Mouse (Mus musculus): ENCODE measurements around the gene Tpst2. TPM values are rescaled to one million over a fixed set of nuclear protein-coding genes. Genes with fewer than 3 reads are reported as not detected.

Tpst2 gene
- polyA plus RNA-seq, 1 experiment from 2014 or later = 35.6 TPM

DNA sequence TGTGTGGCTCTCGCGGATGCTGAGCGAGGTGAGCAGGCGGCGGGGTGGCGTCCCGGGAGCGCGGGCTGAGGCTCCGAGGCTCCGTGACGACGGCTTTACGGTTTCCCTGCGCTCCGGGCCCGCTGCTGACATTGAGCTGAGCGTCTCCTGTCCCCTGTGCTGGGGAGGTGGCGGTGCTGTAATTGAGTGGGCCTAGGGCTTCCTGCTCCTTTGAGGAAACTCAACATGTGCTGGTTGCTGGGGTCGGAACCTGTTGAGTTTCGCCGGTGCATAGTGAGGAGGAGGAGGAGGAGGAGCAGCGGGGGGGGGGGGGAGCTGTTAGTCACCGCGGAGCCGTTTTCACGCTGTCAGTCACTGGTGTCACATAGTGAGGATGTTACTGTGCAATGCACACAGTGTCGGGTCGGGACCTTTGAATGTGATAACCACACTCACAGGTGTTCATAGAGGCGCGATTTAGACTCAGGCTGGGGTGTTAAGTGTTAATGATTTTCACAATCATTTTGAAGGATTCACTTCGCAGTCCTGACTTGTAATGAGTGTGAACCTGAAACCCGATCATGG is 50.0 kb downstream of the Tpst2 start:
- 1% methylated on average over 32 of the region's 33 CpGs for WGBS
- peak overlapping the region; percentile 85; the same call in 1 of the 2 replicates for H3K27ac ChIP-seq (ENCODE audit: low read depth, low read length)
- peak overlapping the region; percentile 99 for H3K4me3 ChIP-seq (ENCODE audit: low read length)
- H3K4me1 ChIP-seq (ENCODE audit: control insufficient read depth, insufficient read depth, low read depth, low read length) = peaks cover 15% of the 10 kb centered on the region
- H3K4me2 ChIP-seq (ENCODE audit: low read length) = peak overlapping the region; percentile 84
- H3K9ac ChIP-seq (ENCODE audit: low read depth, low read length) = peak overlapping the region; percentile 85
- no peaks in the 10 kb centered on the region for H3K9me3 ChIP-seq (ENCODE audit: control insufficient read depth, low read length)
- ATAC-seq = peak; percentile 77
- H3K36me3 ChIP-seq (ENCODE audit: control insufficient read depth, insufficient read depth, low read length) = peaks cover 27% of the 10 kb centered on the region
- no peaks in the 10 kb centered on the region for H3K27me3 ChIP-seq (replicated peaks; ENCODE audit: control insufficient read depth, insufficient read depth, low read length)

DNA sequence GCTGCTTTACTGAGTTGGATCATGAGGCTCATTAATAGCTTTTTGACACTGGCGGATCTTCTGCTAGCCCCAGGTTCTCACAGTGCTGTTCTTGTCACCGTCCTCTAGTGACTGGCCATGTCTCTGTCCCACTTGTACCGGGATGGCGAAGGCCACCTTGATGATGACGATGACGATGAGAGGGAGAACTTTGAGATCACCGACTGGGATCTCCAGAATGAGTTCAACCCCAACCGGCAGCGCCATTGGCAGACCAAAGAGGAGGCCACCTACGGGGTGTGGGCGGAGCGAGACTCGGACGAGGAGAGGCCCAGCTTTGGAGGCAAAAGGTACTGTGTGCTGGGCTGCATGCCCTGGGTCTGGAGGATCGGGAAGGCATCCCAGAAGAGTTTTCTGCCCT is 51.4 kb downstream of the Tpst2 start:
- Histone ChIP-seq H3K9me3 (ENCODE audit: control insufficient read depth, low read length) (no peaks in the 10 kb centered on the region), H3K36me3 (ENCODE audit: control insufficient read depth, insufficient read depth, low read length) (peaks cover 39% of the 10 kb centered on the region), H3K27me3 (replicated peaks; ENCODE audit: control insufficient read depth, insufficient read depth, low read length) (no peaks in the 10 kb centered on the region), H3K4me2 (ENCODE audit: low read length) (no peak overlapping the region), H3K9ac (ENCODE audit: low read depth, low read length) (no peak overlapping the region), H3K4me1 (ENCODE audit: control insufficient read depth, insufficient read depth, low read depth, low read length) (peaks cover 15% of the 10 kb centered on the region), H3K4me3 (ENCODE audit: low read length) (no peak overlapping the region), H3K27ac (ENCODE audit: low read depth, low read length) (no peak overlapping the region)
- WGBS = 92% methylated on average over 15 of the region's 15 CpGs
- no peak for ATAC-seq

DNA sequence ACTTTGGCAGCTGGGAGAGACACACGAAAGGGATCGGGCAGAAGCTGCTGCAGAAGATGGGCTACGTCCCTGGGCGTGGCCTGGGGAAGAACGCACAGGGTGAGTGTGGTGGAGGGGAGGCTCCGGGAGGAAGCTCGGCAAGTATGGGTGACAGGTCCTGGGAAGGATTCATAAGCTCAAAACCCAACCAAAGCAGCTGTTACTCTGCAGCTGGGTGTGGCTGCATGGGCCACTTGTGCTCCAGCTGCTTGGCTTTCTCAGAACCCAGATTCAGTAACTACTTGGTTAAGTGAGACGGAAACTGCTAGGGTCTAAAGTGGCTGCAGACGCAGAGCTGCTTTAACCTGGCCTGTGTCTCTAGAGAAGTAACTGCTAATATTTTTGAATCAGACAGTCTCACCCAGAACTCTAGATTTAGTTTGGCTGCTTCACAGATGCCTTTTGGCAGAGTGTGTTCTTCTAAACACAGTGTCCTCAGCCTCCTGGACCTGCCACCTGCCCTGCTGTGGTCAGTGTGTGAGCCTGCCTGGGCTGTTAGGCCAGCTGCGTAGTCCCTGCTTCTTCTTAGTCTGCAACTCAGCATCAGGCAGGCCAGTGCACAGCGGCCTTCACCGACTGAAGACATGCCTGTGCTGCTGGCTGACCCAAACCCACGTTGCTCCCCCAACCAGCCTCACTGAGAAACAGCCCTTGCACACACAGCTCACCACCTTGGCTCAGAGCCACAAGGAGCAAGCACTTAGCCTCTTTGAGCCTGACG is 53.5 kb downstream of the Tpst2 start:
- WGBS = 94% methylated on average over 14 of the region's 14 CpGs

DNA sequence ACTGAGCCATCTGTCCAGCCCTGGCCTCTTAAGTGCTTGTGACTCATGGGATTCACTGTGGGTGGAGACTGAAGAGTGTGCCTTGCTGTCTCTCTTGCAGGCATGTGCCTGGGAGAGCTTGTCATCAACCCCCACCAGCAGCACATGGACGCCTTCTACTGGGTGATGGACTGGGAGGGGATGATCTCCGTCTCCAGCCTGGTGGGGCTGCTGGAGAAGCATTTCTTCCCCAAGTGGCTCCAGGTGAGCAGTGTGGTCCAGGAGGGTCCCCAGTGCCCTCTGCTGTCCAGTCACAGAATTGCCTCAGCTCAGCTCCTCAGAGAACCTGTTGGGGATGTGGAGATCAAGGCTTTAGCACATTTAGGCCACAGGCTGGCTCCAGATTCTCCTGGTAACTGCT is 59.0 kb downstream of the Tpst2 start:
- Histone ChIP-seq H3K36me3 (ENCODE audit: control insufficient read depth, insufficient read depth, low read length) (peaks cover 74% of the 10 kb centered on the region), H3K27me3 (replicated peaks; ENCODE audit: control insufficient read depth, insufficient read depth, low read length) (no peaks in the 10 kb centered on the region), H3K27ac (ENCODE audit: low read depth, low read length) (no peak overlapping the region), H3K9me3 (ENCODE audit: control insufficient read depth, low read length) (no peaks in the 10 kb centered on the region), H3K4me2 (ENCODE audit: low read length) (no peak overlapping the region), H3K4me1 (ENCODE audit: control insufficient read depth, insufficient read depth, low read depth, low read length) (no peaks in the 10 kb centered on the region), H3K4me3 (ENCODE audit: low read length) (no peak overlapping the region), H3K9ac (ENCODE audit: low read depth, low read length) (no peak overlapping the region)
- WGBS = 30% methylated on average over 2 of the region's 2 CpGs
- ATAC-seq = no peak

More for the DNA sequence above, 53.5 kb downstream of the Tpst2 start:
- Histone ChIP-seq H3K36me3 (ENCODE audit: control insufficient read depth, insufficient read depth, low read length) (peaks cover 57% of the 10 kb centered on the region), H3K9me3 (ENCODE audit: control insufficient read depth, low read length) (no peaks in the 10 kb centered on the region), H3K4me2 (ENCODE audit: low read length) (no peak overlapping the region), H3K27me3 (replicated peaks; ENCODE audit: control insufficient read depth, insufficient read depth, low read length) (no peaks in the 10 kb centered on the region), H3K4me3 (ENCODE audit: low read length) (no peak overlapping the region), H3K9ac (ENCODE audit: low read depth, low read length) (no peak overlapping the region), H3K4me1 (ENCODE audit: control insufficient read depth, insufficient read depth, low read depth, low read length) (peaks cover 14% of the 10 kb centered on the region), H3K27ac (ENCODE audit: low read depth, low read length) (no peak overlapping the region)
- ATAC-seq = no peak

DNA sequence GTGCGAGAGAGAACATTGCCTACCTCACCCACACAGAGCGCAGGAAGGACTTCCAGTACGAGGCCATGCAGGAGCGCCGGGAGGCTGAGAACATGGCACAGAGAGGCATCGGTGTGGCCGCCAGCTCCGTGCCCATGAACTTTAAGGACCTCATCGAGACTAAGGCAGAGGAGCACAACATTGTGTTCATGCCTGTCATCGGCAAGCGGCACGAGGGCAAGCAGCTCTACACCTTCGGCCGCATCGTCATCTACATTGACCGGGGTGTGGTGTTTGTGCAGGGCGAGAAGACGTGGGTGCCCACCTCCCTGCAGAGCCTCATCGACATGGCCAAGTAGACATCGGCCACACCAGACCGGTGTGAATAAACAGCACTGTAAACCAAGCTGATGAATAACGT is 60.5 kb downstream of the Tpst2 start:
- no peaks in the 10 kb centered on the region for H3K9me3 ChIP-seq (ENCODE audit: control insufficient read depth, low read length)
- no peaks in the 10 kb centered on the region for H3K27me3 ChIP-seq (replicated peaks; ENCODE audit: control insufficient read depth, insufficient read depth, low read length)
- no peak for ATAC-seq
- H3K36me3 ChIP-seq (ENCODE audit: control insufficient read depth, insufficient read depth, low read length) = peaks cover 59% of the 10 kb centered on the region
- peaks cover 6% of the 10 kb centered on the region for H3K4me1 ChIP-seq (ENCODE audit: control insufficient read depth, insufficient read depth, low read depth, low read length)
- H3K9ac ChIP-seq (ENCODE audit: low read depth, low read length) = no peak overlapping the region
- no peak overlapping the region for H3K4me2 ChIP-seq (ENCODE audit: low read length)
- H3K27ac ChIP-seq (ENCODE audit: low read depth, low read length) = no peak overlapping the region
- WGBS = 95% methylated on average over 22 of the region's 22 CpGs
- no peak overlapping the region for H3K4me3 ChIP-seq (ENCODE audit: low read length)

DNA sequence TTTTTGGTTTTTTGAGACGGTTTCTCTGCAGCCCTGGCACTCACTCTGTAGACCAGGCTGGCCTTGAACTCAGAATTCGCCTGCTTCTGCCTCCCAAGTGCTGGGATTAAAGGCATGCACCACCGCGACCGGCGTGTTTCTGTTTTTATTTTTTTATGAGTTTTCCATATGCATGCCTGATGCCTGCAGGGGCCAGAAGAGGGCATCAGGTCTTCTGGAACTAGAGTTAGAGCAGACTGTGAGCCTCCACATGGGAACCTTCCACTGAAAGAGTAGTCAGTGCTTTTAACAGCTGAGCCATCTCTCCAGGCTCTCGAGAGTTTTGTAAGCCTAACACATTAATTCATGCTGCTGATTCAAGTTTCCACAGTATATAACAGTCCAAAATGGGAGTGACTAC is 62.7 kb downstream of the Tpst2 start:
- Histone ChIP-seq H3K9ac (ENCODE audit: low read depth, low read length) (no peak overlapping the region), H3K27me3 (replicated peaks; ENCODE audit: control insufficient read depth, insufficient read depth, low read length) (no peaks in the 10 kb centered on the region), H3K4me1 (ENCODE audit: control insufficient read depth, insufficient read depth, low read depth, low read length) (peaks cover 20% of the 10 kb centered on the region), H3K36me3 (ENCODE audit: control insufficient read depth, insufficient read depth, low read length) (peaks cover 41% of the 10 kb centered on the region), H3K27ac (ENCODE audit: low read depth, low read length) (no peak overlapping the region), H3K9me3 (ENCODE audit: control insufficient read depth, low read length) (no peaks in the 10 kb centered on the region), H3K4me3 (ENCODE audit: low read length) (no peak overlapping the region), H3K4me2 (ENCODE audit: low read length) (no peak overlapping the region)
- WGBS = 72% methylated on average over 7 of the region's 7 CpGs
- ATAC-seq = no peak

DNA sequence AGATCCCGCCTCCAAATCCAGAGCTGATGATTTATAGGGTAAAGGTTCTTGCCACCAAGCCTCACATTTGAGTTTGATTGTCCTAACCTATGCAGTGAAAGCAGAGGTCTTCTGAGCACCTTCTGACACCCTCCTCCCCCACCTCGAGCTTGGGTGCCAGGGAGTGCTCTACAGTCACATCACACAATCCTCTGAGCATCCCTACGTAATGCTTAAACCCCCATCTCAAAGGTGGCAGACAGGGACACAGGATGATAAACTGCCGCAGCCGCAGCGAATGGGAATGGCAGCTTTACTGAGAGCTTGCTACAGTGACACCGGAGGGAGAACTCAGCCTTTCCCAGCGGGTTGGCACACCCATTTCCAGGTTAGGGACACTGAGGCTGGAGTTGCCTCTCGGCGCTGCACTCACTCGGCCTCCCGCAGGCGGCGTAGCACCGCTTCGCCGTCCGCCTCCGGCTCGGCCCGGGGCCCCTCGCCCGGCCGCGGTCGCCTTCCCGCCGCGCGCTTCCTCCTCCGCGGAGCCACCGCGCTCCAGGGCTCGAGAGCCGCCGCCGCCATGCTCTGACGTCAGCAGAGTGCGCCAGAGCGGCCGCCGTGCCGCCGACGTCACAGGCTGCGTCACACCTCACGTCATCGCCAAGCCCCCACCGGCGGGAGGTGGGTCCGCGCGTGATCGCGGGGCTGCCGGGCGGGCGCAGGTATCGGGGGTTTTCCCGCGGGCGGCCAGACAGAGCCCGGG is 66.1 kb downstream of the Tpst2 start, which contains the start of the genes Srrd and Hps4:
Srrd (minus strand) TSS at position 578 of the 742 bp plus-strand sequence.
Hps4 (plus strand) TSS at position 621 of the 742 bp plus-strand sequence.
- Histone ChIP-seq H3K9me3 (ENCODE audit: control insufficient read depth, low read length) (no peaks in the 10 kb centered on the region), H3K4me1 (ENCODE audit: control insufficient read depth, insufficient read depth, low read depth, low read length) (peaks cover 31% of the 10 kb centered on the region), H3K36me3 (ENCODE audit: control insufficient read depth, insufficient read depth, low read length) (peaks cover 9% of the 10 kb centered on the region)

DNA sequence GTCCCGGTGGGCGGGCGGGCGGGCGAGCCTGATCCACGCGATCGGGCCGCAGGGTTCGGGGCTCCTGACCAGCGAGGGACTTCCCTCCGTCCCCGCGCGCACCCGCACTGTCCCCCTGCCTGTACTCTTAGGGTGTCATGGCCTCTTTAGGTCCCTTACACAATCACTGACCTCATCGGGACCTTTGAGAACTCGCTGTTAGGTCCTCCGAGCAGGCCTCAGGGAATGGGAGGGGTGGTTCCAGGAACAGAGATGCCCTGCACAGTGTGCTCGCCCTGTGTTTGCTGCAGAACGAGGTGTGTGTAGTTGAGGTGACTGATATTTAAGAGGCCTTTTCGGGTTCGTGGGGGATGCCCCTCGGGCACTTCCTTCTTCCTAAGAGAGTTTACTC is 66.7 kb downstream of the Tpst2 start:
- Histone ChIP-seq H3K4me2 (ENCODE audit: low read length) (peak overlapping the region; percentile 81), H3K4me1 (ENCODE audit: control insufficient read depth, insufficient read depth, low read depth, low read length) (peaks cover 31% of the 10 kb centered on the region), H3K4me3 (ENCODE audit: low read length) (peak overlapping the region; percentile 70), H3K36me3 (ENCODE audit: control insufficient read depth, insufficient read depth, low read length) (peaks cover 4% of the 10 kb centered on the region), H3K9me3 (ENCODE audit: control insufficient read depth, low read length) (no peaks in the 10 kb centered on the region), H3K9ac (ENCODE audit: low read depth, low read length) (peak overlapping the region; percentile 86), H3K27me3 (replicated peaks; ENCODE audit: control insufficient read depth, insufficient read depth, low read length) (no peaks in the 10 kb centered on the region), H3K27ac (ENCODE audit: low read depth, low read length) (peak overlapping the region; percentile 74)
- peak; percentile 72 for ATAC-seq
- WGBS = 1% methylated on average over 13 of the region's 24 CpGs

More for the DNA sequence above, 66.1 kb downstream of the Tpst2 start, which contains the start of the genes Srrd and Hps4:
- Histone ChIP-seq H3K4me3 (ENCODE audit: low read length) (peak within 1 kb of the TSS; percentile 70), H3K27me3 (replicated peaks; ENCODE audit: control insufficient read depth, insufficient read depth, low read length) (no peaks in the 10 kb centered on the region), H3K9ac (ENCODE audit: low read depth, low read length) (peak within 1 kb of the TSS; percentile 86), H3K4me2 (ENCODE audit: low read length) (peak within 1 kb of the TSS; percentile 84), H3K27ac (ENCODE audit: low read depth, low read length) (peak within 1 kb of the TSS; percentile 74)
- 3% methylated on average over 45 of the region's 64 CpGs for WGBS
- peak; percentile 79 for ATAC-seq

All from hindbrain, embryonic 16.5 days (tissue).